Mouse (Mus musculus) CD8-positive naive resting alpha-beta T cell, adult 2 months (primary cell): ENCODE measurements around the gene Olfr747.
"Not testable (repeated sequence)": the region's sequence is repeated elsewhere in the genome, so short reads cannot be mapped to it uniquely, and the experiment has no call there.

ENCODE experiments used
- DNase-seq, 2 experiments: peaks; one replicate each; pipeline ENCODE4 v3.0.0; 2022; ENCODE audit warnings: low read depth in 2 of 2, low spot score in 2 of 2

Olfr747 gene

GRCm38 (mm10) chr14:50693106-50693505 lies at the start of gene Olfr747:
Gene Olfr747, minus strand, starts transcription at chr14:50693206.
- no peak for DNase-seq

- no peak for DNase-seq
Observed at GRCm38 (mm10) chr14:50741584-50741983, 48.6 kb upstream of the Olfr747 start.

- no peak for DNase-seq
Observed at GRCm38 (mm10) chr14:50740334-50740733, 47.3 kb upstream of the Olfr747 start.

GRCm38 (mm10) chr14:50722371-50722770 lies 29.4 kb upstream of the Olfr747 start:
- not testable (repeated sequence) for DNase-seq

GRCm38 (mm10) chr14:50719875-50720274 lies 26.9 kb upstream of the Olfr747 start:
- DNase-seq = not testable (repeated sequence)

- DNase-seq = no peak
Observed at GRCm38 (mm10) chr14:50707073-50707472, 14.1 kb upstream of the Olfr747 start, which contains the start of gene Olfr748. Gene Olfr748, plus strand, starts transcription at chr14:50707373.

GRCm38 (mm10) chr14:50646783-50647182 lies 46.2 kb downstream of the Olfr747 start, which contains the start of gene Olfr746:
Gene Olfr746, plus strand, starts transcription at chr14:50647083.
- no peak for DNase-seq

- no peak for DNase-seq
Observed at GRCm38 (mm10) chr14:50639088-50639487, 53.9 kb downstream of the Olfr747 start, which contains the start of gene Olfr745. Gene Olfr745, plus strand, starts transcription at chr14:50639388.
